Mouse (Mus musculus) left cerebral cortex, postnatal 25 days (tissue): ENCODE data around the gene Man1a. TPM values are rescaled to one million over a fixed set of nuclear protein-coding genes. Genes with fewer than 3 reads are reported as not detected.

Source experiments
- DNase-seq, 2 experiments: peaks; one replicate each; pipeline ENCODE4 v3.0.0; 2022; ENCODE audit warnings: low spot score in 2 of 2, mixed read lengths in 1 of 2
- intact Hi-C: fragments of 180-260 bp; cut with DNase I; formaldehyde crosslinking; loops from one replicate; pipeline ENCODE4 v1.15.1; 2025
- total RNA-seq, 2 experiments: library from RNA; stranded (reverse); gene quantifications; 2 replicates each; pipeline ENCODE4 v1.2.3; 2021

The Man1a gene
- total RNA-seq: 10 to 100 TPM; 27.7 to 28.4 TPM

DNA sequence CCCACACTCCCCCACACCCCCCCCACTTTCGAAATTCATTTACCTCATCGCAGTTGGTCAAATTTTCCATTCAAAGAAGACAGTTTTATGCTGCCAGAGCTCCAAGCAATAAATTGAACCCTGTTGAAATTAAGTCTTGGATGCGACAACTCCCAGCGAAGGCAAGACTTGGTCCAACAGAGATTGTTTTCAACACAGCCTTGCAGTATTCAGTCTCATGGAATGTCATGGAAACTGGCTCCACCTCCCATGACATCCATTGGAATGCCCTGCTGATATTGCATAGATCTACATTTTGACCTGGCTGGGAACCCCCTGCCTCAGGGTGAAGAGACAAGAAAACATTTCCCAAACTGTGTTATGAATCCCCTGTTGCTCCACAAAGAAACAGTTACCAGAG, at the start of gene Man1a:
Gene Man1a, minus strand, starts transcription at position 190 of the 400 bp plus-strand sequence.
- intact Hi-C loops: loop anchor here (5.0 to 10.0 kb wide), 2 partner anchors 476 to 1898 kb away; no protein-coding TSS in a partner anchor
- DNase-seq: peak in 1 of 2 experiments; percentile 8

DNA sequence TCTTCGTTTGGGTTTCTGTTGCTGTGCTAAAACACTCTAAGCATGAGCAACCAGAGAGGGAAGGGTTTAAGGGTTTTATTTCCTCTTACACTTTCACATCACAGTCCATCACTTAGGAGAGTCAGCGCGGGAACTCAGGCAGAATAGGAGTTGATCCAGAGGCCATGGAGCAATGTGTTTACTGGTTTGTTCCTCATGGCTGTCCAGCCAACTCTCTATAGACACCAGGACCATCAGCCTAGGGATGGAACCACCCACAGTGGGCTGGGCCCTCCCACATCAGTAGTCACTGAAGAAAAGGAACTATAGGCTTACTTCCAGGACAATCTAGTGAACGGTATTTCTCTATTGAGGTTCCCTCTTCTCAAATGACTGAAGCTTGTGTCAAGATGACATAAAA, 45.4 kb upstream of the Man1a start:
- no peak for DNase-seq
- intact Hi-C loops: no loop called here

DNA sequence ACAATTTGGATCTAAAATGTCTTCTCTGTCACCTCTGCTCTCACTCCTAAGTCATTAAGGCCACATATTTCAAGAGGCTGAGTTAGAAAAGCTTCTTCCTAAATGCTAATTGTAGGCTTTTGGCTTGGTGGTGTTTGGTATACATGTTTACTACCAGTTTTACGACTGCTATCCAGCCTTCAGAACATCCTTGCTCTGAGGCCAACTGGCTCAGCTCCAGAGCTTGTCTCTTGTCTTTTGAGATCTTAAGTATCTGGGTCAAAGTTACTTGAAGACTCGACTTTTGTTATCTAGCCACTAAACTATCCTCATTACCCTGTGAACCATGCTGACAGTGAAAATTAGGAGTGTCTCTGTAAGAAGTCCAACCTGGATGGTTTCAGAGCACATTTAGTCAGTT, 44.0 kb upstream of the Man1a start:
- intact Hi-C loops: no loop called here
- no peak for DNase-seq

DNA sequence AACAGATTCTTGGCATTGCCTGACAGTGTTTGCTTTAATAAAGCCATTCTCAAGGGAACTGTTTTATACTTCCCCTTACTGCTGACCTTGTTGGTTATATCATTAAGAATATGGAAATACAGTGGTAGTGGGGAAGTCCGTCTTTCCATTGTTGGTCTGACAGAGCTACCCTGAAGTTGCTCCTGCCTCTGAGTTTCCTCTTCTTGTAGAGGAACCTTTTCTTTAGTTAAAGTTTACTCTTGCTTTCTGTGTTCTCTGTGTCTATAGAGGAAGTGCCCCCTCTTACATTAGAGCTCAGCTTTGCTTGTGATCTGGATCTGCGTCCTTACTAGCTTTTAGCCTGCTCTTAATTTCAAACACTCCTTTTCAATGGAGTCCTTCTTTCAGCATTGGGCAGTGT, 42.9 kb upstream of the Man1a start:
- peak in 1 of 2 experiments; percentile 5 for DNase-seq
- intact Hi-C loops: no loop called here

DNA sequence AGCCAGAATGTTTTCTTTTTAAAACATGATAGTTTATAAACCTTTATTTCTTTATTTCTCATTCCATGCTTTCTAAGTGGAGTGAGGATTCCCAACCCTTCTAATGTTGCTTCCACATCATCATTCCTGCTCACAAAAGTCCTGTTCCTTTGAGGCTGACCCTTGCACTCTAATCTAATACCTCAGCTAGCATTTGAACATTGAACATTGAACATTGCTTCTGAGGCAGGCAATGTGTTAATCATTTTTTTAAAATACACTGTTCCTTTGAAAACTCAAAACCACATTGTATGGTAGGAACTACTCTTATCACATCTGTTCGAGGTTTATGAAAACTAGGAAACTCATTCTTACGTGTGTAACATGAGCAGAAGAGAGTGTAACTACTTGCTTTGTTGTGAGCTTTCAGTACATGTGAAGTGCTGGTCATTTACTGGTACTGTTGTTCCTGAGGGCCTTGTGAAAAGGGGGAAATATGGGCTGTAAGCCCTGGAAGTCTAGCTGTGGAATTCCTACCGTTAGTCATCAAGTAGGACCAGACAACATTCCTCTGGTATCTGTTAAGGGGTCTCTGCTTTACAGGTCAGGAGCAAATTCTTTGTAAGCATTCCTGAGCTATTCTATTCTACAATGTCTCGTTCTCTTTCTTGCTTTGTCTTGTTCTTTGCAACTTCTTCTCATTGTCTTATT, 42.0 kb upstream of the Man1a start:
- intact Hi-C loops: no loop called here
- DNase-seq: no peak

DNA sequence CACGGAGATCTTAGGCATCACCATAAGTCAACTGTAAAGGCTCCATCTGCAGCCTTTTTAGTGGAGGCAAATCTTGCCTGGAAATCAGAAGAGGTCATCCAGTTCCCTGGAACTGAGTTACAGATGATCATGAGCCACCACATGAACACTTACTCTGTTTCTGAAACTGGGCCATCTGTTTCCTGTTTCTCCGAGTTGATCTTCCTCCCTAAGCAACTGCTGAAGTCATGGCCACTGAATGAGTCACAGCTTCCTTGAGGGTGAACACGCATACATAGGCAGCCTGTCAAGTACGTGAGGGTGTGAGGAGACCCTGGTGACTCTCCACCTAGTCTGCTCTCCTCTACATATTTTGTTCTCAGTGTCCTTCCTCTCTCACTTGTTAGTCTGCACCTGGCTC, 41.4 kb upstream of the Man1a start:
- intact Hi-C loops: no loop called here
- DNase-seq: peak; percentile 11 to 64

DNA sequence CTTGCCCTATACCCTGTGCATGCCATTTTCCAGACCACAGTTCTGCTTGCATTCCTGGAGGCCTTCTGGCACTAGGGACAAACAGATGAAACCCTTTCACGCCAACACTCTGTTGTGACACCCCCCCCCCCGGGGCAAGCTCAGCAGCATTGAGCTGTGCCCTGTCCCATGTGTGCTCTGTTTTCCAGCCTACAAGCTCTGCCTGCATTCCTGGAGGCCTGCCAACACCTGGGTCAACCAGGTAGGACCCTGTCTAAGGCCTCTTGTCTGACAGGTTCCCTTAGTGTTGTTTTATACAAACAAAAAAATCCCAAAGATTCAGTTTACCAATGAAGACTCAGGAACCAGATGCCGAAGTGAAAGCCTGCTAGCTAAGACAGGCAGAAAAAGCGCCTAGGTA, 27.3 kb upstream of the Man1a start:
- intact Hi-C loops: loop anchor here (10.0 kb wide), 1 partner anchor 251 kb away; no protein-coding TSS in a partner anchor

DNA sequence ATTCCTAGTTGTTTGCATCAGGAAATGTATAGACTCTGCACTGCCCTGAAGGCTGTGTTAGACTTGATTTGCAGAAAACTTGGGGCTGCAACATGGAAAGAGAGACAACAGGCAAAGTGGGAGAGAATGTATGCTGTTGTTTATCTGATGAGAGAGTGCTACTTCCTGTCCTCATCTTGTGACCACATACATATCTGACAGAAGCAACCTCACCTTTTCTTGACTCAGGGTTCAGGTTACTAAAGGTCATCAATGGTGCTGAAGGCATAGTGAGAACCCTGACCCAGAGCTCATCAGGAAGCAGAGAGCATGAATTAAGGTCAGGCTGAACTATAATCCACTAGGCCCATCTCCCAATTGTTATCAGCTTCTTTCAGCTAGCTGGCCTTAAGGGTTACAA, 15.7 kb upstream of the Man1a start:
- intact Hi-C loops: no loop called here
- DNase-seq: no peak

More for the DNA sequence above, 27.3 kb upstream of the Man1a start:
- no peak for DNase-seq

DNA sequence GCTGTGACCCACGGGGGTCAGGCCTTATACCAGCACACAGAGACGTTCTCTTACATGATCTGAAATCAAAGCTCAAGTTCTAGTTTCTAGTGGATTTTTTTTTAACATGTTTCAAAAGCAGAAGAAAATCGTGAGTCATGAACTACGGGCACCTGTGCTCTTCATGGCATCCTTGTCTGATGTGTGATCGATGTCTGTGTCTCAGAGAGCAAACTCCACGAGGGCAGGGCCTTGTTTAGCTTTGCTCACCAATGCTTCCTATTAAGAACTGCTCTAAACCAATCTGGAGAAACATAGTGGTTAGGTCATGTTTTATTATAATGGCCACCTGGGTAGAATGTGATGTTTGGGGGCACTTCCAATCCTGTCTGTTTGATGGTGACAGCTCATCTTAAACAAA, 13.5 kb upstream of the Man1a start:
- intact Hi-C loops: no loop called here

DNA sequence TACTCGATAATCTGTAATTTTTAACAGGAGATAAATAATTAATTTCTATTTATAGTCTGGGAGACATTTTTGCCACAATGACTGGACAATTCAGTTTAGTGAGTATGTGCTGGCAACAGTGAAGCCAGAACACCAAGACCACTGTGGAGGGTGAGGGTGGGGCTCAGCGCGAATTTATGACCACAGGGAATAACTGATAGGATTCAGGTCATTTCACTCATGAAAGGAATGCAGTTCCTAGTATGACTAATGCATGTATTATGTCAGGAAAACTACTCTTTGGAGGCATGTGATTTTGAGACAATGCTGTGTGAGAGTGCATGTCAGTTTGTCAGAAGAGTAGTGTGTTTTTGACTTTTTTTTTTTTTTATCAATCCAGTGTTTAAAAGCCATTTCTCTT, 10.9 kb upstream of the Man1a start:
- DNase-seq: no peak
- intact Hi-C loops: no loop called here

More for the DNA sequence above, 13.5 kb upstream of the Man1a start:
- DNase-seq: no peak

DNA sequence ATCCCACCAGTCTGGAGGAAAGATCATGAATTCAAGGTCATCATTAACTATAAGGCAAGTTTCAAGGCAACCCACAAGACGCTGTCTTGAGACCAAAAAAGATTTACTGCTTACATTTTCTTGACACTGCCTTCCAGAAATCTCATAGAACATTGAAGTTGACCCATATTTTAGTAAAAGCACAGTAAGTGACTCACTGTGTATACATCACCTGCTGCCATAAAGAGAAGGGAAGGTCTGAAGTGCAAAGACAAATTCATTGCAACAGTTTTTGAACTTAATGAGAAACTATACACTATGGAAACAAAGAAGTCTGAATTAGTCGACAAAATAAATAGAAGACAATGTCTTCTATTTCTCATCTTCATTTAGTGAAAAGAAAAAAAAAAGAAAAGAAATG, 8.7 kb upstream of the Man1a start:
- DNase-seq: no peak
- intact Hi-C loops: no loop called here

DNA sequence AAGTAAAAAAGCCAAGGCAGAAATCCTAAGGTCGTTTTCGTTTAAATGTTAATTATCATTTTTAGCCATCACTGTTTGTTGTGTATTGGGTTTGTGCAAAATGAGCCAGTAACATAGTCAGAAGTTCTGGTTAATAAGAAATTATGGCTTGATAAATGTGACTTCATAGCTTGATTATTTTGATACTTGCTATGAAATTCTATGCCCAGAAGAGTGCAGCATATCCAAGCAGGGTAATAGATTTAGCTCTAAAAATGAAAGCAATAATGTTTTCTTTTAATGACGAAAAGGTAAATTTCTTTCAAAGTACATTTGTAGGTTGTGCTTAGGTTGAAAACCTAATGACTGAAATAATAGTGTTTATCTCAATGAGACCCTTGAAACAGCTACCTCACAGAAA, 596 bp upstream of the Man1a start:
- intact Hi-C loops: loop anchor here (5.0 to 10.0 kb wide), 2 partner anchors 475 to 1898 kb away; no protein-coding TSS in a partner anchor
- no peak for DNase-seq

DNA sequence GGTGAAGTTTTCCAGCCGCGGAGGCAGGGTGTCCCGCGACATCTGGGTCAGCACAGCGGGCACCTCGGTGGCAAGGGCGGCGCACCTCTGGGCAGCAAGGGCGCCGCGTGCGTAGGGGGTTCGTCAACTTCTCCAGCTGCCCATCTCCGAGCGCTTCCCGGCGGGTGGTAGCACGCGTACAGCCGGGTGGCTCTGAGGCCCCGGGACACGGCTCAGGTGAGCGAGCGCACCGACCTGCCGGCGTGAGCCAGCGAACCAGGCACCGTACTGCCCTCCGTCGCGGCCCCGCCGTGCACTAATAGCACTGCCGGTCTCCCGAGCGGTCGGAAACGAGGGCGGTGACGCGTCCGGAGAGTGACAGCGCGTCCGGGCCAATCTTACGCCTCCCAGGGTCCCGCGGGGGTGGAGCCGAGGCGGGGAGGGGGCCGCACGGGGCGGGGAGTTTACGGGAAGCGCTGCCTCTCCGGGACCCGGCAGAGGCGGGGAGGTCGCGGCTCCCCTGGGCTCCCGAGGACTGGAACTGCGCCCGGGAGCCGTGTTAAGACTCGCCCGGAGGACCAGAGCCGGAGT, 883 bp downstream of the Man1a start:
- intact Hi-C loops: loop anchor here (5.0 to 10.0 kb wide), 2 partner anchors 477 to 1899 kb away; no protein-coding TSS in a partner anchor

DNA sequence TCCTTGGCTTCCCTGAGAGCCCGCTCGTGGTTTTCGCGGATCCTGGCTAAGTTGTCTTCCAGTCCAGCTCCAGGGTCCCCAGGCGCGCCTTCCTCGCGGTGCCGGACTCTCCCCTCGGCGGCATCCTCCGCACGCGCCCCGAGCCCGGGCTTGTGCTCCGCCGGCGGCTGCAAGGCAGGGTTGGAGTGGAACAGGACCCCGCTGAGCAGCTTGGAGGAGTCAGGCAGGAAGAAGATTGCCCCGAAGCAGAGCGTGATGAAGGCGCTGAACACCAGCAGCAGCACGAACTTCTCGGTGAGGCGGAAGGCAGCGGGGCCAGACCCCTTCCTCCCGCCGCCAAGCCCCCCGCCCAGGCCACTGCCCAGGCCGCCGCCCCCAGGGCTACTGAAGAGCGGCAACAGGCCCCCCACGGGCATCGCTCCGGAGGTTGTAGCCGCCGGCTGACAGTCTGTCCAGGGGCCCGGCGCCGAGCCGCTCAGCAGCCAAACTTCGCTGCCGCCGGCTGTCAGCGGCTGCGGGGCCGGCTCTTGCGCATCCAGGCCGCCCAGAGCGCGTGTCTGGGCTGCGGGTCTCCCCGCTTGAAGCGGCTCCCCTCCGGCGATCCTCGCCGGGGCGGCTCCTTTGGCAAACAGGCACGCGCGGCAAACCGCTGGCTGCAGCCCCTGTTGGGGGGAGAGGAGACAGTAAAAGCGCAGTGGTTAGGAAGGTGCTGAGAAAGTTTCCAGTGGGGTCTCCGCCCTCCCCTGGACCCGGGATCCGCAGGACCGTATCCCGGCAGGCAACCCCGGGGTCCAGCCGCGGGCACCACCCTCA, 1.6 kb downstream of the Man1a start:
- intact Hi-C loops: loop anchor here (5.0 to 10.0 kb wide), 3 partner anchors 213 to 1900 kb away; no protein-coding TSS in a partner anchor
- DNase-seq: peak; percentile 17 to 39

More for the DNA sequence above, 883 bp downstream of the Man1a start:
- peak; percentile 86 to 88 for DNase-seq

DNA sequence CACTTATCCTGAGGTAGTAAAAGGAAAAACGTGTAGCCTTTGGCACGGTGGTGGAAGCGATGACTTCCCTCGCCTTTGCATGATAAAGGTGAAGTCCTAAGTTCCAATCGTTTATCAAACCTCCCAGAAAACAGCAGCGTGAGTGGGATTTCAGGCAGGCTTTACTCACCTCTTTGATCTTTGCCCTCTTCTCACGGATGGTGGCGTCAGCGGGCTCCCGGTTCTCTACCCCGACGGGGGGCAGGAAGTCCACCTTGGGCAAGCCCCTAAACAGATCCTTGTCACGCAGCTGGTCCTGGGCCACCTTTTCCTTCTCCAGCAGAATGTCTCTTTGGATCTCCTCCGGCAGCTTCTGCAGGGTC, 2.2 kb downstream of the Man1a start:
- intact Hi-C loops: loop anchor here (5.0 to 10.0 kb wide), 2 partner anchors 212 to 1901 kb away; no protein-coding TSS in a partner anchor
- DNase-seq: peak in 1 of 2 experiments; percentile 29

DNA sequence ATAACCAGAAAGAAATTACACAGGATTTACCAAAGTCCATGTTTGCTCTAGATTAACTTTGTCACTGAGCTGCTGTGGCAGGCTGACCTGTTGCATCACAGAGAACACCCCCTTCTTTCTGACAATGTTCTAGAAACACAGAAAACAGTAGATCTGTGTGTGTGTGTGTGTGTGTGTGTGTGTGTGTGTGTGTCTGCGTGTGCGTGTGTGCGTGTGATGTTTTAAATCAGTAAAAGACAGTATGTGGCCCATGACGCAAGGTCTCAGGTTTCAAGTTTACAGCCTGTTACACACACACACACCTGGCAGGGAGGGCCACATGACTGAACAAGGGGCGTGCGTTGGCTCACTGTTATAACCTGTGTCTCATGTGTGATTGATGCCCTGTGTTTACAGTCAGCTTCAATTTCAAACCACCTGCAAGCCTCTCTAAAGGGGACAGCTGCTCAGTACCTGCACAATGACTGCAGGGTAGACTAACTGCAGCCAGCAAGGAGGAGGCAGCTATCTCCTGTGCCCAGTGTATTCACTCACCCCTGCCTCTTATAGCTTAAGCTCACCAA, 2.7 kb downstream of the Man1a start:
- intact Hi-C loops: loop anchor here (5.0 to 10.0 kb wide), 2 partner anchors 211 to 1901 kb away; no protein-coding TSS in a partner anchor

DNA sequence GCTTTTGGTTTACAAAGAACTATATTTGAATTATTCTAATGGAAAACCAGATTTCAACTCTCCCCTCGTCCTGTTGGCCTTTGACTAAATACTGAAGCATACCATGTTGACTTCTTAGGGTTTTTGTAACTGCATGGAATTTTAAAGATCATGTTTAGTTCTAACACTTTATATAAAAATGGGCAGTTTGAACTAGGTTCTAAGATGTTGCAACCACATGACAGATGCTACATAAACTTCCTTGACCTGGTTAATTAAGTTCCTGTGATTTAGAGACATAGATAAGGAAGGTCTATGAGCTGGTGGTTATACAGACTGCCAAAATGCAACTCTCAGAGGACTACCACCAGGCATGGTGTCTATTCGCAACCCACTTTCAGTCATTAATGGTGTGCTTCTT, 4.1 kb downstream of the Man1a start:
- intact Hi-C loops: loop anchor here (5.0 to 10.0 kb wide), 2 partner anchors 210 to 1902 kb away; no protein-coding TSS in a partner anchor
- DNase-seq: no peak

More for the DNA sequence above, 2.7 kb downstream of the Man1a start:
- DNase-seq: no peak

DNA sequence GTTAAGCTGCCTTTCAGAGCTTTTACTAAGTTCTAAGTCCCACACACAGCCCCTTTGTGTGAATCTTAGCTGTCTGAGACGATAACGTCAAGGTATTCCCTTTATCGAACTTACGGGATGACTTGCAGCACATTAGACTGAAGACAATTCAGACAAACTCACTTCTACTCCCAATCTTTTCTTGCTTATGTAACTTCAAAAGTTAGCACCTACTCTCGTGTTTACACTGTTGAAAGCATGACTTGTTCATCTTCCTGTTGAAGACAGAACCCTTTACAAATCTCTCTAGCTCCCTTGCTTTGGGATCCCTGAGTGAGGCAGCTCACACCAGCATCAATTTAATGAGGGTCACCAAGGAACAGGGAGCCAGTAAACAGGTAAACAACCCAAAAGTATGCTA, 5.9 kb downstream of the Man1a start:
- no peak for DNase-seq
- intact Hi-C loops: loop anchor here (5.0 to 10.0 kb wide), 2 partner anchors 208 to 1904 kb away; no protein-coding TSS in a partner anchor

DNA sequence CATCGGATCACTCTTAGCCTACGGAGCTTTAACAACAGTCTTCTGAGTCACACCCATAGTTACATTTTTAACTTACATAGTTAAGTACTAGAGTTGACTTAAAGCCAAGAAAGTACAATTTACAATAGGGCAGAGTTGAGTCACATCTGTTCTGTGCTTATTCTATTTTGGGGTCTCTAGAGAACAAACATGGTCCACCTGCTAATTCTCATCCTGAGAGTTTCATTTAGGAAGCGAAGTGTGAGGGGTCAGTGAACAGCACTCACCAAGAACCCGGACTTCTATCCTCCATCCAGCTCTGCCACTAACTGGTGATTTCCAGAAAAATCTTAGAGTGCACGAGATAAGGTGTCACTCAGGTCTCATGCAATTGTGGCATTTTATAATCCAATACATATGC, 7.0 kb downstream of the Man1a start:
- intact Hi-C loops: no loop called here
- no peak for DNase-seq

DNA sequence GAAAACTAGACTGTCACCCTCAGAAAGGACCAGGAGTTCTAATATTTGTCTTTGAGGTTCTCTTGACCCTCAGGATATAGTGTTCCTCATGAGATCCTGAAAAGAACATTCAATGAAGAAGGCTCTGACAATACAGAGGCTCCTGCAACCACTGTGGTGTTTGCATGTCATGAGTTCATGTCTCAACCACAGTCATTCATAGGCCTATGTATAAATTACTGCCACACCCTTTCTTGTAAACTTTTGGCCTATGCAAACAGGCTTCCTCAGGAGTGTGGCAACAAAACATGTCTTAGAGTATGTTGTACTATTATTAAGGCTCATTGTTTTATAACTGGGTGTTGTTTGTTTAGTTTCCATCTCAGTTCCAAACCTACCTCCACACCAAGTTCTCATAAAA, 9.7 kb downstream of the Man1a start:
- no peak for DNase-seq
- intact Hi-C loops: no loop called here
